ENCODE assay signal across 8 mouse cellular contexts in genomic region chr12:75951328-75951727, GRCm38 (mm10).
DNase-seq lines count a peak whose midpoint lies in the region; ATAC-seq lines count a peak whose summit lies in the region.

No protein-coding gene starts in this region.

- H3K9ac ChIP-seq in heart, embryonic 11.5 days (ENCODE audit: low read depth, low read length): no peak overlapping the region

- no peak overlapping the region for H3K4me3 ChIP-seq in heart, embryonic 11.5 days (ENCODE audit: low read depth, low read length)

- H3K9me3 ChIP-seq in heart, embryonic 11.5 days (replicated peaks; ENCODE audit: control insufficient read depth, low read length): no peaks in the 10 kb centered on the region

- no peaks in the 10 kb centered on the region for H3K4me1 ChIP-seq in heart, embryonic 11.5 days (ENCODE audit: control insufficient read depth, insufficient read depth, low read length)

- H3K27me3 ChIP-seq in heart, embryonic 11.5 days (ENCODE audit: control insufficient read depth, insufficient read depth, low read length): no peaks in the 10 kb centered on the region

- H3K27ac ChIP-seq in heart, embryonic 11.5 days (ENCODE audit: low read depth, low read length): no peak overlapping the region

- peaks cover 21% of the 10 kb centered on the region for H3K36me3 ChIP-seq in heart, embryonic 11.5 days (ENCODE audit: control insufficient read depth, insufficient read depth, low read length)

- no peak overlapping the region for H3K4me2 ChIP-seq in heart, embryonic 11.5 days

- peak; percentile 31 for DNase-seq in heart, adult 8-10 months (ENCODE audit: low spot score)
- peak; percentile 13 for DNase-seq in right cerebral cortex, postnatal 25 days
- no peak for DNase-seq in right cerebral cortex, adult 18-20 months
- DNase-seq in c-Kit-positive CD71-negative TER-119-negative erythroid progenitor cells, embryonic 14.5 days (ENCODE audit: low read depth): peak; percentile 31
- peak; percentile 3 for DNase-seq in yolk sac, embryonic 10.5 days (ENCODE audit: low spot score)

- ATAC-seq in heart, embryonic 11.5 days (replicated peaks; ENCODE audit: insufficient number of reproducible peaks, low FRiP score, low TSS enrichment): no peak
- ATAC-seq in granulocyte monocyte progenitor cell, adult 5-6 weeks (replicated peaks; ENCODE audit: poor library complexity, severe bottlenecking): peak; percentile 67
- ATAC-seq in megakaryocyte progenitor cell, adult 5-6 weeks (replicated peaks; ENCODE audit: poor library complexity): peak; percentile 72

- 57% methylated on average over 5 of the region's 5 CpGs for WGBS in heart, embryonic 11.5 days (ENCODE audit: insufficient replicate concordance)
